Mouse (Mus musculus) retina, embryonic 14.5 days (tissue): ENCODE results near the gene Trnp1.
A peak's percentile ranks its signal among the peaks of the same experiment; 100 is the strongest.

Source experiments
- DNase-seq: peaks from one replicate; pipeline ENCODE4 v3.0.0-alpha.2; 2015; ENCODE audit warnings: low spot score

Gene Trnp1

DNA sequence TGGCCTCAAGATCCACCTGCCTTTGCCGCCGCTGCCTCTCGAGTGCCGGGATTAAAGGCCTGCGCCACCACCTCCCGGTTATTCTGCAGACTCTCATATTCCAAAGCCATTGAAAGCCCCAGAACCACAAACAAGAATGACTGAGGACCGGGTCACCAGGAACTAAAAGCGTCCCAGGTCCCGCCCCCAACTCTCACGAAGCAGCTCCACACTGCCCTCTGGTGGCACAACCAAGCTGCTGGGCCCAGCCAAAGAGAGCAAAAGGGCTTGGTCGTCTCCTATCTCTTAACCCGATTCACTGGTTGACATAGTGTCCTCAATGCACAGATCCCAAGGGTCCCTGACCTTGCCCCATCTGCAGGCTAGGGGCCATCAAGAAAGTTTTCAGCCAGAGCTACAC lies 3.9 kb downstream of the Trnp1 start:
- peak; percentile 94 for DNase-seq

DNA sequence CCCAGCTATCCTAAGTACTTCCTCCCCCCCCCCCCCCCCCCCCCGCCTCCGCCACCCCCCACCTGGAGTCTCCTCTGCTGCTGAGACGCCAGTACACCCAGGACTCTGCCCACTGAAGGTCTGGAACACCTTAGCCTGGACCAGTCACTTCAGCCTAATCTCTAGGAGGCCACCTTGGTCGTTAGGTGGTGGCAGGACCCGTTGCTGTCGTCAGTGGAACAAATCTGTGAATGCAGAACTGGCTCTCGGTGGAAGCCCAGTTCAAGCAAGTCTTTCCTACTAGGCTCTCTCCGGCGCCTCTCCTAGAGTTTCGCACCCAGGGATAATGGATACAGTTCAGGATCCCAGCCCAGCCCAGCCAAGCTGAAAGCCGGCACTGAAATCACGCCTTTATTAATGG lies 4.5 kb downstream of the Trnp1 start:
- no peak for DNase-seq

- peak; percentile 42 for DNase-seq
Measured at GRCm38 (mm10) chr4:133491800-133492199, 6.5 kb downstream of the Trnp1 start.

DNA sequence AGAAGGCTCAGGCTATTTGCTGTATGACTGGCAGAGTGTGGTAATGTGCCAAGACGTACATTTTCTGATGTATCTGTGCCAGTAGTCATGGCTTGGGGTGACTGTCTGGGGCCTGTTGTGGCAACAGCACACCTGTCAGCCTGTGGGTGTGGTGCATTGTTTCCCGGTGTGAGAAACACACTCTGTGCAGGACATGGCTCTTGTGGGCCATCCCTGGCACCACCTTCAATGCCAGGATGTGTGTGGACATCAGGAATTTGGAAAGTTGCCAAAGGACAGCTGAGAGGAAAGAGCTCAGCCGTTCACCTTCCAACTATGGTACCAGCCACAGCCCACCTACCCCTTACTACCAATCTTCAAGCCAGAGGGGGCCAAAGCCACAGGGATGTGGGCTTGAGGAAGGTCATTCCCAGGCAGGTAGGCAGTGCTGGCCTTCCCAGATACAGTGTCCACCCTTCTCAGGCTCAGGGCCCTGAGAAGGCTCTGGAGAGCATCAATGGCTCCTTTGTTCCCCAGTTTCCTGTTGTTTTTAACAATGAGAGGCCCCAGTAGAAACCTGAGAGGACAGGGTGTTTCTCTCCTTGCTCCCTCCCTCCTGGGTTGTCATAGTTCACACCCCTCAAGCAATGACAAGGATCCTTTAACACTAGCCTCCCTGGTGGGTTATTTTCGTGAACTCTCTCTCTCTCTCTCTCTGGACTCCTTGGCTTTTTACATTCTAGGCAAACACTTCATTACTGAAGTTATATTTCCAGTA lies 8.7 kb downstream of the Trnp1 start:
- peak; percentile 45 for DNase-seq

GRCm38 (mm10) chr4:133488619-133489392 lies 9.5 kb downstream of the Trnp1 start:
- DNase-seq, result no peak

GRCm38 (mm10) chr4:133486673-133487357 lies 11.5 kb downstream of the Trnp1 start:
- no peak for DNase-seq

DNA sequence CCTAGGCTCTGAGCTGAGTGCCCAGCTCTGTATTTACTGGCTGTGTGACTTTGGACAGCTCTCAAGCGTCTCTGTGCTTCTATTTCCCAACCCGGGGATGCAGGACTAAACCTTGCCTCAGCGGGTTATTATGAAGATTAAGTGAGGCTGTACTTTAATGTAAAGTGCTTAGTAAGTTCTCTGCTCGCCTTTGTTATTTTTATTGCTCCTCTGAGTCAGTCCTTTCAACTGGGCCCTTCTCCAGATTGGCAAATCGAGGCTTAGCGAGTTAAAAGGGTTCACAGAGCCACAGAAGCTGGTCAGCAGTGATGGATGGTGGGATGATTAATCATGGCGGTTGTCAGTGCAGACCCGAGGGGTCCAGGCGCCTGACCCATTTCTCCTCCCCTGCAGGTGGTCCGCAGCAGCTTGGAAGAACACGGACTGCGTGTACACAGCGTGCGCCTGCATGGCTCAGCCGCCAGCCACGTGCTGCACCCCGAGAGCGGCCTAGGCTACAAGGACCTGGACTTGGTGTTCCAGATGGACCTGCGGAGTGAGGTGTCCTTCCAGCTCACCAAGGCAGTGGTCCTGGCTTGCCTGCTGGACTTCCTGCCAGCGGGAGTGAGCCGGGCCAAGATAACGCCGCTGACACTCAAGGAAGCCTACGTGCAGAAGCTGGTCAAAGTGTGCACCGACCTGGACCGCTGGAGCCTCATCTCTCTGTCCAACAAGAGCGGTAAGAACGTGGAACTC lies 12.5 kb downstream of the Trnp1 start:
- DNase-seq, result no peak

DNA sequence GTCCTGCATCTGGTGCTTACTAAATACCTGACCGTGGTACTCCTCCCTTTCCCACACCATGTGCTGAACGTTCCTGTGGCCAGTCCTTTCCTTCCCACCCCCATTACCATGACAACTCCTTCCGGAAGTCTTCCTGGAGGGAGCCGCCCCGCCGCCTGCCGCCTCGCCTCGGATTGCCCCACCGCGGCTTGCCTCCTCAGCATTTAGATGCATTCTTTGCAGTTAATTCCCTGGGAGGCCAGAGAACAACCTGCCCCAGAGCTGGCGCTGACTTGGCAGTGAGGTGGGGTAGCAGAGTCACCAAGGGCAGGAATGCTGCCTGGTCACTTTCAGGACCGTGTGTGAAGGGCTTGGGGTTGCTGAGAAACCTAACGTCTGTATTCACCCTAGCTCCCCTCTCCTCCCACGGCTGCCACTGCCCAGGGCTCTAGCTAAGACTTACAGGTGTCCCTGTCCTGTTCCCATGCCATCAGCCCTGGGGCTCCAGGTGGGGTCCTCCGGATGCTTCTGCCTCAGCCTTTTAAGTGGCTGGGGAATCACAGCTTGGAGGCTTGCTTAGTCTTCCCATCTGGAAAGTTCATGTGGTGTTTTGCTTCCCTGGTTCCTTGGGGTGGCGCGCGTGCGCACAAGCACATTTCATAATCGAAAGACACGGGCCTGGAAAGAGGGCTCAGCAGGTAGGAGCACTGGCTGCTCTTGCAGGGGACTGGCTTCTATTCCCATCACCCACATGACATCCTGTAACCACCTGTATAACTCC lies 13.9 kb downstream of the Trnp1 start:
- DNase-seq, result no peak

DNA sequence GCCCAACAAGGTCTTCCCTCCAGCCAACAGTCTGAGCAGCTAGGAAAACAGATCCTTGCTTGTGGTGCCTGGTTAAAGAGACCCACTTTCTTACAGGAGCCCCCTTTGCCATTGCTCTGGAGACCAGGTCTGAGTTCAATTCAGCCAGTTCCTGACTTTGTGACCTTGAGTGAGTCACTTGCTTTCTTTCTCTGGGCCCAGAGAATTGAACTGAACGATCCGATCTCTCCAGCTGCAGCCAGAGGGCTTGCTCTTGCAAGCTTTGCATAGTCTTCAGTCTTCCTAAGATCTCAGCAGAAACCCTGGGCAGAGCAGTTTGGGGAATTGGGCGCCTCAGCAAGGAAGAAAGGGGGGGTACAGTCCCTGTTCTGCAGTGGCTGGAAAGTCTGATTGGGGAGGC lies 15.9 kb downstream of the Trnp1 start:
- DNase-seq, result no peak

- DNase-seq, result no peak
Measured at GRCm38 (mm10) chr4:133481488-133481887, 16.9 kb downstream of the Trnp1 start.

DNA sequence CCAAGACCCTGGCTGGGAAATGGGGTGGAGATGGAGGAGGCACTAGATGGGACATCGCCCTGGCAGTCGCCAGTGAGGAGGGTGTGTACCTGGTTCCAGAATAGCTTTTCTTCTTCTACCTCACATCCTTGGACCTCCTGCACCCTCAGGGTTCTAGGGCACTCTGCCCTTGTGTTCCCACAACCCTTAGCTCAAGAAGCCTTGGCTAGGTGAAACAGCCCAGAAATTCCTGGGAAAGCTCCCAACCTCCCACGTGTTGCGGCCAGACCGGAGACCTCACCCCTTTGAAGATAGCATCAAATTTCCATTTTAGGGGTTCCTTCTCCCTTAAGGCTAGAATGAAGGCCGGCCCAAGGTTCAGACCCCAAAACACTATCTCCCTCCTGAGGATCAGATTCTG lies 17.6 kb downstream of the Trnp1 start:
- DNase-seq, result no peak

DNA sequence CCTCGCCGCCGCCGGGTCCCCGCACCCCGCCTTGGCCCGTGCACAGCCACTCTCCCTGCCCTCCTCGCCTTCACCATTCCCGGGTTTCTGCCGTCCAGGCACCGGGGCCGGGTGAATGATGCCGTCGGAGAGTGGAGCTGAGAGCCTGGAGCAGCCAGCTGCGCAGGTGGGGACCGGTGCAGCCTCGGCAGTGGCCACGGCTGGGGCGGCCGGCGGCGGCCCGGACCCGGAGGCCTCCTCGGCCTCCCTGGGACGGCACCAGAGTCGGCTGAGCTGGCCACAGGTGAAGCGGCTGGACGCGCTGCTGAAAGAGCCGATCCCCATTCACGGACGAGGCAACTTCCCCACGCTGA lies 18.2 kb downstream of the Trnp1 start:
- no peak for DNase-seq

DNA sequence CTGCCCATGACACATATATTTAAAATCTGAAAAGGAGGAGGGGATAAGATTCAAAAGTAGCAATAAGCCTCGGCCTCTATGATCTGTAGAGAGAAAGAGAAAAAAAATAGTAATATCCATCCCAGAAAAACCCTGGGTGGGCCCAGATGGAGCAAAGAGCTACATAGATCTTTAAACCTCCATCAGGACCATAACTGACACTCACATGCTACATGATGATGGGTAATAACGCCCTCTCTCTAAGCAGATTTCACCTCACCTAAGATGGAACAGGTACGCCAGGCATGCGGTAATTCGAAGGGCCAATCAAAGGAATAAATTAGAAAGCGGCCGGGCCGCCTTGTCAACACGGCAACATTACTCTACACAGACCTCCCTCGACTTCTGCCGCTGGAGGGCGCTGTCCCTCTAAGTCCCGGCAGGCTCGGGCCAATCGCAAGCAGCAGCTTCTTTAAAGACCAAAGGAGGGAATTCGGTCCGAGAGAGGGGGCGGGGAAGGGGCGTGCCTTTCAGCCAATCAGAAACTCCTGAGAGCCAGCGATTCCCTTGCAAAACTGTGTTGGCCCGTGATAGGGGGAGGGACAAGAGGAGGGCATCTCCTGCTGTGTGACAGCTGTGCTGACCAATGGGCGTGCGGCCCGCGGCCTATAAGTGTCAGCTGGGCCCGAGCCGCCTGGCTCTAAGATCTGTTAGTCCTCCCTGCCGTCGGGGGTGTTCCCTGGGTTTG lies 18.7 kb downstream of the Trnp1 start, which contains the start of gene Tent5b:
Tent5b (plus strand) TSS at position 675 of the 727 bp plus-strand sequence.
- DNase-seq, result peak; percentile 98

- no peak for DNase-seq
Measured at GRCm38 (mm10) chr4:133473833-133474232, 24.5 kb downstream of the Trnp1 start.

GRCm38 (mm10) chr4:133471135-133471821 lies 27.1 kb downstream of the Trnp1 start:
- DNase-seq, result no peak

DNA sequence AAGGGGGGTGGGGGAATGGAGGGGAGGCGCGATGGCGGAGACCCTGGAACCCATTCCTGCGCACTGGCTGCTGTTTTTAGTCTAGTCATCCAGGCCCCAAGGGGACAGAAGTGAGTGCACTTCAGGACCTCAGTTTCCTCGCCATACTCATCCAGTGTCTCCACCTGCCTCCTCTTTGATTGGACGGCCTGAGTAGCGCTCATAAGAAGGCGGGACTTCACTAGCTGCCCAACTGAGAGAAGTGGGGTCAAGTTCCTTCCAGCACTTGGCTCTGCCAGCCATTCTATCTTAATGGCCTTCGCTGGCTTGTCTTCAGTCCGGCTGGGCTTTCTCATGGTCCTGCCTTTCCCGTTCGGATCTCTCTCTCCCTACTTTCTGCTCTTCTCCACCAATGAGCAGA lies 29.2 kb downstream of the Trnp1 start:
- DNase-seq, result peak; percentile 40

DNA sequence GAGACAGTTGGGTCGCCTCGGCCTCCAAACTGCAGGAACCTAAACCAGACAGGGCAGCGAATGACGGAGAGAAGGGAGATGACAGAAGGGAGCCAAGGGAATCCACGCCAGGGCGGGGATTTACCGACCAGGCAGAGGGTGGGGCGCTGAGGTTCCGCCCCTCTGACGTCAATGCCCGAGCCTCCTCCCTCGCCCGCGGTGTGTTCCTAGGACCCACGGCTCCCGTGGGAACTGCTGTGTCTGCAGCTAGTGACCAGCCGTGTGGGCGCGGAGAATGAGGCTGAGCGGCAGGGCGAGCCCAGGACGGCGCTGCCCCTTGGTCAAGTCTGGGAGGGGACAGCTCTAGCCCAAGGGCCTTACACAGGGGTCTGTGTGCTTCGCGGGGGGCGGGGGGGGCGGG lies 30.3 kb downstream of the Trnp1 start:
- peak; percentile 91 for DNase-seq

GRCm38 (mm10) chr4:133463184-133463583 lies 35.2 kb downstream of the Trnp1 start:
- DNase-seq, result no peak

DNA sequence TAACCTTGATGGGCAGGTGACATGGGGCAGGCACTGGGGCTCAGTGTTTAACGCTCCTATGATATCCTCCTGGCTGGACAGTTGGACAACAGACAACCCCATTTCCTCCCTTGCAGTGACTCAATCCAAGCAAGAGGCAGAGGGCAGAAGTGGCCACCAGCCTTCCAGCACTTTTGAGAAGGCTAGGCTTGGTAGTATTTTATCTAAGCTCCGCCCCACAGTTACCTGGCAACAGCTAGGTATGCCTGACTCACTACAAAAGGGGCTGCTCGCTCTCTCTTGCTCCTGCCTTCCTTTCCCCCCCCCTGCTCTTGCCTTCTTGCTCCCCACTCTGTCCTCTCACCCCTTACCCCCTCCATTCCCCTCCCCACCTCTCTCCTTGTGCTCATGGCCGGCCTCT lies 37.0 kb downstream of the Trnp1 start:
- no peak for DNase-seq

- DNase-seq, result peak; percentile 71
Measured at GRCm38 (mm10) chr4:133460796-133461325, 37.5 kb downstream of the Trnp1 start.
